Mouse (Mus musculus) cortical plate, adult 2 months (tissue): ENCODE results near the gene Unk.

ENCODE experiments used
- CTCF ChIP-seq: fragments of 200-500 bp; IDR thresholded peaks from 2 replicates; pipeline ENCODE4 v1.5.1; 2011; ENCODE audit warnings: mild to moderate bottlenecking, control low read depth, low read length; ENCODE audit not compliant: insufficient read depth; ENCODE audit errors: extremely low read depth
- POLR2A ChIP-seq: fragments of 200-500 bp; IDR thresholded peaks from 2 replicates; pipeline ENCODE4 v1.6.1; 2011; ENCODE audit warnings: mild to moderate bottlenecking, low read length, control low read depth; ENCODE audit not compliant: insufficient read depth; ENCODE audit errors: extremely low read depth

DNA sequence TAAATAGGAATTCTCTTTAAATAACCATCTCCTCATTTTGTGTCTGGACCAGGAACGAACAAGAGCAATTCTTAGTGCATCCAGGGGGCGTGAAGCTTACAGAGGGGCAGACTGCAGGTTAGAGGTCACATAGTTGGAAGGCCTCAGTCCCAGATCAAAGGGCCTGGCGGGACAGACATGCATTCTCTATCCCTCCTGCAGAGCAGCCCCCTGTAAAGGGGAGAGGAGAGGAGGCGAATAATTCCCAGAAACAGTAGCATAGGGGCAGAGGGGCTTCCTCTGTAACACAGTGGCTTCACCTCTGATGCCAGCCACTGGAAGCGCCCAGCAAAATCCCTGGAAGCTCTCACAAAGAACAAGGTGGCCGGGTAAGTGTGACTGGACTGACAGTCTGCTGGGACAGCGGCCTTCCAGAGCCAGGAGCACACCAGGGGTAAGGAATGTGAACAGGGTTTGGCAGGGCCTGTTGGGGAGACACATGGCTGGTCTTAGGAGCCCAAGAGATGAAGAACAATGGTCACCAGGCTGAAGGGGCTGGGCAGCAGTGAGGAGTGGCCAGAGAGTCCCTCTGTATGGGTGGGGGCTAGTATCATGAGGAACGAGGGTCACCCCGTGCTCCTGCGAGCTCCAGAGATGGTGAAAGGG lies 48.7 kb downstream of the Unk start:
- TF ChIP-seq CTCF (no peak), POLR2A (no peak)
